Mouse (Mus musculus): ENCODE results near the gene Cops4.

- TF ChIP-seq CTCF (IDR thresholded peaks at IDR 0.05; ENCODE audit: extremely low read depth, insufficient read length, insufficient replicate concordance, low read depth, low read length) (no peak), POLR2A (IDR thresholded peaks at IDR 0.05; ENCODE audit: low read depth, low read length) (no peak)
These were observed 29.9 kb upstream of the Cops4 start for GRCm38 (mm10) chr5:100488231-100488630.
